Mouse (Mus musculus): ENCODE data around the gene Med1.
"Not testable (repeated sequence)": the region's sequence is repeated elsewhere in the genome, so short reads cannot be mapped to it uniquely, and the experiment has no call there.

The Med1 gene

GRCm38 (mm10) chr11:98192901-98193805 lies at the start of gene Med1:
Med1 (minus strand) TSS chr11:98193293.
- peak; percentile 97 for DNase-seq (ENCODE audit: low read depth)

- no peak for DNase-seq (ENCODE audit: low read depth)
Measured at GRCm38 (mm10) chr11:98238995-98239394, 45.9 kb upstream of the Med1 start.

- no peak for DNase-seq (ENCODE audit: low read depth)
Measured at GRCm38 (mm10) chr11:98238416-98238815, 45.3 kb upstream of the Med1 start.

DNA sequence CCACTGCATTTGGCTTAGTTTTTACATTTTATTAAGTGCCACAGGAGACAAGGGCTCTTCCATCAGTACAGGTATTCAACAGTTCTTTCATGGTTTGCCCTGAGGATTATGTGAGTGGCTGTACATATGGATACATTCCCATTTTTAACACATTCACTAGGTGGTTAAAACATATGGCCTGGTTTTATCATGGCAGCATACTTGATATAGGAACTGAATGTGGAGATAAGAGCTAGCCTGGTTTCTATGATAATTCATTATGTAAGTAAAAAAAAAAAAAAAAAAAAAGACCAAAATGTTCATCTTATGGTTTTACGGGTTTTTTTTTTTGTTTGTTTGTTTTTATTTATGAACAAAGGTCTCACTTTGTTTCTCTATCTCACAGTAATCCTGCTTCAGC lies 33.3 kb upstream of the Med1 start:
- DNase-seq (ENCODE audit: low read depth), result no peak

- no peak for DNase-seq (ENCODE audit: low read depth)
Measured at GRCm38 (mm10) chr11:98213311-98213710, 20.2 kb upstream of the Med1 start.

DNA sequence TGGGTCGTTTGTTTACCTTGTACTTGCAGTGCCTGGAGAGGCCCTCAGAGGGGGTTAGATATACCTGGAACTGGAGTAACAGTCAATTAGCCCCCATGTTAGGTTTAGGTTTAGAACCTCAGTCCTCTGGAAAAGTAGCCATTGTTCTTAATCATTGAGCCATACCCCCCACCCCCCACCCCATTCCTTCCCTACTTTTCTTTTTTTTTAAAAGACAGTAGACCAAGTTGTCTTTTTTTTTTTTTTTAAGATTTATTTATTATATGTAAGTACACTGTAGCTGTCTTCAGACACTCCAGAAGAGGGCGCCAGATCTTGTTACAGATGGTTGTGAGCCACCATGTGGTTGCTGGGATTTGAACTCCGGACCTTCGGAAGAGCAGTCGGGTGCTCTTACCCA lies 16.6 kb upstream of the Med1 start:
- not testable (repeated sequence) for DNase-seq (ENCODE audit: low read depth)

DNA sequence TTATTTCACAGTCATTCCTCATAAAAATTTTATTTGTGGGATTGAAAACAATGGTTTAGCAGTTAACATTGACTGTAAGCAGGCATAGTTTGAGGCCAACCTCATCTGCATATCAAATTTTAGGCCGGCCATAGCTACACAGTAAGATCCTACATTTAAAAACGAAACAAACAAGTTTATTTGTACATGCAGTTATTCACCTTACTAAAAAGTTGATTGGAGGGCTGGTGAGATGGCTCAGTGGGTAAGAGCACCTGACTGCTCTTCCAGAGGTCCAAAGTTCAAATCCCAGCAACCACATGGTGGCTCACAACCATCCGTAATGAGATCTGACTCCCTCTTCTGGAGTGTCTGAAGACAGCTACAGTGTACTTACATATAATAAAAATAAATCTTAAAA lies 13.2 kb upstream of the Med1 start:
- DNase-seq (ENCODE audit: low read depth), result not testable (repeated sequence)

GRCm38 (mm10) chr11:98205463-98205862 lies 12.4 kb upstream of the Med1 start:
- DNase-seq (ENCODE audit: low read depth), result no peak

DNA sequence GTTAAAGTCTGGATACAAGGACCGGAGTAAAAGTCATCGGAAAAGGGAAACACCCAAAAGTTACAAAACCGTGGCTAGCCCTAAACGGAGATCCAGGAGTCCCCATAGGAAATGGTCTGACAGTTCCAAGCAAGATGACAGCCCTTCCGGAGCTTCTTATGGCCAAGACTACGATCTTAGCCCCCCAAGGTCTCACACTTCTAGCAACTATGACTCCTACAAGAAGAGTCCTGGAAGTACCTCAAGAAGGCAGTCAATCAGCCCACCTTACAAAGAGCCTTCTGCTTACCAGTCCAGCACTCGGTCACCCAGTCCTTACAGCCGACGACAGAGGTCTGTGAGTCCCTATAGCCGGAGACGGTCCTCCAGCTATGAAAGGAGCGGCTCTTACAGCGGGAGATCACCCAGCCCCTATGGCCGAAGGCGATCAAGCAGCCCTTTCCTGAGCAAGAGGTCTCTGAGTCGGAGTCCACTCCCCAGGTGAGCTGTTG lies 10.9 kb upstream of the Med1 start:
- DNase-seq (ENCODE audit: low read depth), result no peak

DNA sequence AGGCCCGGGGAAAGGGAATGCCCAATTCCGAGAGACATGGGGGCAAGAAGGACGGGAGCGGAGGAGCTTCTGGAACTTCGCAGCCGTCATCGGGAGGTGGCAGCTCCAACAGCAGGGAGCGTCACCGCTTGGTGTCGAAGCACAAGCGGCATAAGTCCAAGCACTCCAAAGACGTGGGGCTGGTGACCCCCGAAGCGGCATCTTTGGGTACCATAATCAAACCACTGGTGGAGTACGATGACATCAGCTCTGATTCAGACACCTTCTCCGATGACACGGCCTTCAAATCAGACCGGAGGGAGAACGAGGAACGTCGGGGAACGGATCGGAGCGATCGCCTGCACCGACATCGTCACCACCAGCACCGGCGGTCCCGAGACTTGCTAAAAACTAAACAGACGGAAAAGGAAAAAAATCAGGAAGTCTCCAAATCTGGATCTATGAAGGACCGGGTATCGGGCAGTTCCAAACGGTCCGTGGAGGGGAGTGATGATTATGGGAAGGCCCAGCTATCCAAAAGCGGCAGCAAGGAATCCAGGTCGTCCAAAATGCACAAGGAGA lies 10.3 kb upstream of the Med1 start:
- no peak for DNase-seq (ENCODE audit: low read depth)

DNA sequence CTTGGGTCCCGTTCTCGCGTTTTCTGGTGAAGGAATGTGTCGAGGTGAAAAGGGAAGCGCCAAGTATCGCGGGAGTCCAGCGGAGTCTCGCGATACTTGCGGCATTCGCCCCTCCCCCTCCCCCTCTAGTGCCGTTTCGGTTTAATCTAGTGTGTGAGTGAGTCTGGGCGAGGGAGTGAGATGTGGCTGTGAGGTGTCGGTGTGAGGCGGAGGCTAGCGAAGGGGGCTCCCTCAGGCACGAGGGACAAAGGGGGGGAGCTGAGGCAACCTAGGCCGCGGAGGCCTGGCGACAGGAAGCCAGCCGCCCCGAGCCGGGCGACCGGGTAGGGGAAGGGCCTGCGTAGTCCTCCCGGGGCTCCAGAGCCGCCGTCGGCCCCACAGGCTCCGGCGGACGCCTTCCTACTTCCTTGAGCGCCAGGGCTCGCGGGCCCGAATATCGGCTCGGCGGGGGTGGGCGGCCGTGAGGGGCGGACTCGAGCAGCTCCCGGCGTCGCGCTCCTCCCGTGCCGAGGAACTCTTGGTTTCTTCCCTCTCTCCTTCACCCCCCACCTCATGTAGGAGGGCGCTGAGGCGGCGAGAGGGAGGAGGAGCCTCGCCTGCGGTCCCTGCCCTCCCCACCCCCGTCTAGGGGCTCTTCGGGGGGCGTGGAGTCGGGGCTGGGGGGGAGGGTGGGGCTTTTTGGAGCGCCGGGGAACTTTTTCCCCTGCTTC lies 9.7 kb upstream of the Med1 start, which contains the start of gene Cdk12:
Gene Cdk12 (plus strand): TSS at position 419 of the 710 bp plus-strand sequence.
- DNase-seq (ENCODE audit: low read depth), result peak; percentile 97

DNA sequence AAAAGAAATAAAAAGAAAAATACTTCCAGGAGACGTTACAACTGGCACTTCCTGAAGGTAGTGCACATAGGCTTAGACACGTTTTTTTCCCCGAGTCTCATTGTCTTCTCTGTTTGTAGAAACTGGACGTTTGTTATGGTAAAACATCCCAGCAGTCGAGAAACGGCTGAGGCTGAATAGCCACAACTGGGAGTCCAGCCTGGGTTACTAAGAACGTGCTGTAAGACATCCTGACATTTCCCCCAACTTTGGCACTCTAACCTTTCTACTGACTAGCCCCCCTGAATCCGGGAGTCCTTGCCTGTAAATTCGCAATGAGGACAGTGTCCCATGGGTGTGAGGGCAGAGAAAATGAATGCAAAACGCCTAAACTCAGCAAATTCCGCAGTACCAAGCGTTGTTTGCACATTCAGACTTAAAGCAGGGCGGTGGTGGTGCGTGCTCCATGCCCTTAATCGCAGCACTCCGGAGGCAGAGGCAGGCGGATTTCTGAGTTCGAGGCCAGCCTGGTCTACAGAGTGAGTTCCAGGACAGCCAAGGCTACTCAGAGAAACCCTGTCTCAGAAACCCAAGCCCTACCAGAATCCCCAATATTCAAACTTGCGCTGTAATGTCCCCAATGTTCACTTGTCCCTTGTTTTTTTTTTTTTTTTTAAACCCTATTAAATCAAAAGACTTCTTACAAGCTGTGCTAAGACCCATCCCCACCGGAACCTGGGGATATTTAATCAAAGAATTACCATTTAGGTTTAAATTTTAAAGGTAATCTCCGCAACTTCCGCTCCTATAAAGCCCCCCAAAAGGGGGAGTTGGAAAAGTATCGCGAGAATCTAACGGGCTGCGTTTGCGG lies 8.9 kb upstream of the Med1 start:
- DNase-seq (ENCODE audit: low read depth), result no peak

DNA sequence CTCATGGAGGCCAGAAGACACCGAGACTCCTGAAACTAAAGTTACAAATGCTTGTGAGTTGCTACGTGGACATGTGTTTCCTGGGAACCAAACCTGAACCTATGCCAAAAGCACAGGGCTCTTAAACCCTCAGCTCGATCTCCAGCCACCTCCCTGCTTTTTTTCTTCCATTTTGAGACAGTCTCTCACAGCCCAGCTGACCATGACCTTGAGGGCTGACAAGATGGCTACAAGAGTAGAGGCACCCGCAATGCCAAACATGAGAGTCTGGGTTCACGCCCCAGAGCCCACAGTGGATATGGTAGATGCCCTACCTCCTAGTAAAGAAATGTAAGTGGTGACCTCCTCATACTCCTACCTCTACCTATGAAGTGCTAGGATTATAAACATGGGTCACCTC lies 2.3 kb downstream of the Med1 start:
- DNase-seq (ENCODE audit: low read depth), result no peak

DNA sequence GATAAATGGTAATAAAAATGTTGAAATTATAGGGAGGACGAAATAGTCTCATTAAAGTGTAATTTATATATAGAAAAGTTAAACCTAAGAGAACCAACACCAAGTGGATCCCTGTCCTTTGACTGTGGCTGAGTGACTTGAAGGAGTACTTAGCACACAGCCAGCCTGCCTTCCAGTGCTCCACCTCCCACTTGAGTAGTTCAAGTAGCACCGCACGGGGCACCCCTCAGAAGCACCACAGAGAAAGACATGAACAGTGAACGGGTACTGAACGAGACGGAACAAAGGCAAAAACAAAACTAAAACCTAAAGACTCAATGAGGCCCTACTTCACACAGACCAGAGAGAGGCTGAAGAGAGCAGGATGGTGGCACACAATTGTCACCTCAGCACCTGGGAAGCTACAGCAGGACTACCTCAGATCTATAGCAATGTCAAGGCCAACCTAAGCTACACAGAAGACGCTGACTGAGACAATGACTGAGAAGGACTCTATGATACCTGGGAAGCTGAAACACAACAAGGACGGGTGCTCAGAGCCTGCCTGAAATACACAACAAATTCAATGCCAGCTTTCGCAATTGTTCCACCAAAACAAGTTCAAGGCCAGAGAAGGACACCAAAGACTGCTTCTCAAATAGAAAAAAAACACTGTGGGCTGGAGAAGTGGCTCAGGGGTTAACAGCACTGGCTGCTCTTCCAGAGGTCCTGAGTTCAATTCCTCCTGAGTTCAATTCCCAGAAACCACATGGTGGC lies 5.3 kb downstream of the Med1 start:
- DNase-seq (ENCODE audit: low read depth), result no peak

GRCm38 (mm10) chr11:98182149-98182548 lies 10.9 kb downstream of the Med1 start:
- DNase-seq (ENCODE audit: low read depth), result not testable (repeated sequence)

- no peak for DNase-seq (ENCODE audit: low read depth)
Measured at GRCm38 (mm10) chr11:98168400-98168799, 24.7 kb downstream of the Med1 start.

GRCm38 (mm10) chr11:98155094-98155493 lies 38.0 kb downstream of the Med1 start:
- DNase-seq (ENCODE audit: low read depth), result no peak

DNA sequence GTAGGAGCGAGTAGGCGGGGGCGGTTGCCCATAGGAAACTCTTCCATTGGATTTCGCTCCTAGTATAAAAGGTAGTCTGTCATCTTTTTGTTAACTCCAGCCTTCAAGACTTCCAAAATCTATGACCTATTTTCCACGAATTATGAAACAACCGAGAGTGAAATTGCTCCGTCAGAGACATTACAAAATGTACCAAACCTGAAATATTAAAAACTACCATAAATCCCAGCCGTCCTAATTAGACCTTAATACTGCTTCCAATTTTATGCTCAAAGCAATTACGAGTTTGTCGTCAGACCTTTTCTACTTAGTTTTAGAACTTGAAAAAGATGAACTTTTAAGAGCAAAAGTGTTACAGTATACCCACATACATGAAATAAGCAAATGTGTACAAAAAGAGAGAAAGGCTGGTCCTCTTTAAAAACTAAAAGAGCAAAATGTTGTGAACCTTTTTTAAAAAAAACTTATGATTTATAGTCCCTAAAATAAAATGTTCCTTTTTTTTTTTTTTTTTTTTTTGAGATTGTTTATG lies 42.4 kb downstream of the Med1 start:
- no peak for DNase-seq (ENCODE audit: low read depth)

DNA sequence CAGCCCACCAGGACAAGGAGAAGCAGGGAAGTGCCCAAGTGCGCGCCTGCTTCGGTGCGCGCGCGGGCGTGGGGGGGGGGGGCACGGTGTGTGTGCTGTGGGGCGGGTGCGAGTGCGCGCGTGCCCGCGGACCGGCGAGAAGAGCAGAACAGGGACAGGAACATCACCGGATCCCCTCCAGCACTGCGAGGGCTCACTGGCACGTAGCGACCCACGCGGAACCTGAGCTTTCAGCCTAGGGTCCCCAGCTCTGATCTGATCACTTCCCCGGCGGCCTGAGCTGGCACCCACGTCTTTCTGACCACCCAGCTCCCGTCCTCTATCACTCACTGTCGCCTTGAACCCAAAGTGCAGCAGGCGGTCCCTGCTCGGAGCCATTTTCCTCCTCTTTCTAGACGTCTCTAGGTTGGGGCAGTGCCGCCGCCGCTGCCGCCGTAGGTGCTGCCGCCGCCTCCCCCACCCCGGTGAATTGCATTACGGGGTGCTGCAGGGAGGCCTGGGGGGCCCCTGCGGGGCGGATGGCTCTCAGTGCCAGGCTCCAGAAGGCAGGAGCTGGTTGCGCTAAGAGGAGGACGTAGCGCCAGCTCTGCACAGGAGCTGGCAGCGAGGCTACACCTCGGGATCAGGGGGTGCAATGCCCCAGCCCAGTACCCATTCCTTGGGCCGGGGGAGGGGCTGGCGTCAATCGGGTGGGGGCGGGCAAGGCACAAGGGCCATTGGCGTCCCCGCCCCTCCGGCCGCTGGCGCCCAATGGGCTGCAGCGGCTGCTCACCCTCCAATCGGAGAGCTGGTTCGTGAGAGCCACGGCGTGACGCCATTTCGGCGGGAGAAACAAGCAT lies 43.1 kb downstream of the Med1 start, which contains the start of gene Fbxl20:
Gene Fbxl20 (minus strand): TSS at position 618 of the 839 bp plus-strand sequence.
- peak; percentile 93 for DNase-seq (ENCODE audit: low read depth)

DNA sequence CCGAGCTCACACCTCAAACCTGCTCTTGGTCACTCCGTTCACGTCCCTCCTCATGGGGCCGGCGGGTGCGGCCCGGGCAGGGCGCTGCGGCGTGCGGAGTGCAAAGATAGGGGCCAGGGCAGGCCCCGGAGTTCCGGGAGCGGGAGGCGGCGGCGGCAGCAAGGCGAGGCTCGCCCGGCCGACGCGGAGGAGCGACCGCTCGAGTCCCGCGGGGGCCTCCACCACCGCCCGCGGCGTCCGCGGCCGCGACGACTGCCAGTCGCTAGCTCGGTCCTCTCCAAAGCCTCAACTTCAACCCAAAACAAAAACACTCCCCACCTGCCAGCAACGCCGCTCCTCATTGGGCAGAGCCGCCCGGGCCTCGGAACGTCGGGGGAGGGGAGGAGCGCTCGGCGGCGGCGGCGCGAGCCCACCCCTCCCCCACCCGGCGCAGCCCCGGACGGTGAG lies 43.8 kb downstream of the Med1 start:
- peak; percentile 75 for DNase-seq (ENCODE audit: low read depth)

Data from c-Kit-positive CD71-positive TER-119-negative erythroid progenitor cells, embryonic 14.5 days (primary cell).